Mouse (Mus musculus) forebrain, embryonic 14.5 days (tissue): ENCODE data around the gene Msx2. TPM values are rescaled to one million over a fixed set of nuclear protein-coding genes. Genes with fewer than 3 reads are reported as not detected.

Experiments
- ATAC-seq: fragments of 200-750 bp; cut with Nextera tagmentation; 2 replicates; pipeline ENCODE4 v1.8.0; 2017; ENCODE audit warnings: mild to moderate bottlenecking, moderate library complexity
- DNase-seq: peaks from one replicate; pipeline ENCODE4 v3.0.0-alpha.2; 2015; ENCODE audit warnings: low spot score
- H3K27ac ChIP-seq: fragments of 300-500 bp; sonication (generic); 2 replicates; pipeline ENCODE4 v1.5.1; 2014; ENCODE audit warnings: low read depth, mild to moderate bottlenecking, control low read depth, low read length, moderate library complexity
- H3K27me3 ChIP-seq: fragments of 300-500 bp; sonication (generic); replicated peaks from 2 replicates; pipeline ENCODE4 v1.6.1; 2014; ENCODE audit warnings: low read length, control low read depth, mixed read lengths; ENCODE audit not compliant: control insufficient read depth, insufficient read depth
- H3K36me3 ChIP-seq: fragments of 300-500 bp; sonication (generic); 2 replicates; pipeline ENCODE4 v1.6.1; 2014; ENCODE audit warnings: low read length, control low read depth; ENCODE audit not compliant: control insufficient read depth, insufficient read depth
- H3K4me1 ChIP-seq: fragments of 300-500 bp; sonication (generic); 2 replicates; pipeline ENCODE4 v1.6.1; 2014; ENCODE audit warnings: antibody characterized with exemption, low read length, control low read depth; ENCODE audit not compliant: control insufficient read depth, insufficient read depth
- H3K4me2 ChIP-seq: fragments of 300-500 bp; sonication (generic); 2 replicates; pipeline ENCODE4 v1.6.1; 2014; ENCODE audit warnings: mild to moderate bottlenecking, control low read depth, low read length
- H3K4me3 ChIP-seq: fragments of 300-500 bp; sonication (generic); 2 replicates; pipeline ENCODE4 v1.5.1; 2014; ENCODE audit warnings: low read depth, low read length, control low read depth
- H3K9ac ChIP-seq: fragments of 300-500 bp; sonication (generic); 2 replicates; pipeline ENCODE4 v1.6.1; 2014; ENCODE audit warnings: mild to moderate bottlenecking, low read length, control low read depth, moderate library complexity
- H3K9me3 ChIP-seq: fragments of 300-500 bp; sonication (generic); replicated peaks from 2 replicates; pipeline ENCODE4 v1.6.1; 2016; ENCODE audit warnings: low read length, control low read depth, mixed read lengths; ENCODE audit not compliant: control insufficient read depth
- WGBS: fragments of 180-500 bp; shearing (Covaris S2); extraction: QIAGEN DNeasy Blood & Tissue Kit; methylation state at CpG from one replicate; pipeline ENCODE4 v1.1.7; 2014; 5-methylcytosine and 5-hydroxymethylcytosine counted together
- polyA plus RNA-seq: library from polyadenylated mRNA; unstranded; fragments of >200 nt; fragmentation: Nextera tagmentation; extraction: Ambion mirVana; gene quantifications from 2 replicates; pipeline ENCODE4 v1.2.1, GENCODE M21; 2014

Msx2 gene
- polyA plus RNA-seq, 1 experiment from 2014 or later, result 0.44 TPM

DNA sequence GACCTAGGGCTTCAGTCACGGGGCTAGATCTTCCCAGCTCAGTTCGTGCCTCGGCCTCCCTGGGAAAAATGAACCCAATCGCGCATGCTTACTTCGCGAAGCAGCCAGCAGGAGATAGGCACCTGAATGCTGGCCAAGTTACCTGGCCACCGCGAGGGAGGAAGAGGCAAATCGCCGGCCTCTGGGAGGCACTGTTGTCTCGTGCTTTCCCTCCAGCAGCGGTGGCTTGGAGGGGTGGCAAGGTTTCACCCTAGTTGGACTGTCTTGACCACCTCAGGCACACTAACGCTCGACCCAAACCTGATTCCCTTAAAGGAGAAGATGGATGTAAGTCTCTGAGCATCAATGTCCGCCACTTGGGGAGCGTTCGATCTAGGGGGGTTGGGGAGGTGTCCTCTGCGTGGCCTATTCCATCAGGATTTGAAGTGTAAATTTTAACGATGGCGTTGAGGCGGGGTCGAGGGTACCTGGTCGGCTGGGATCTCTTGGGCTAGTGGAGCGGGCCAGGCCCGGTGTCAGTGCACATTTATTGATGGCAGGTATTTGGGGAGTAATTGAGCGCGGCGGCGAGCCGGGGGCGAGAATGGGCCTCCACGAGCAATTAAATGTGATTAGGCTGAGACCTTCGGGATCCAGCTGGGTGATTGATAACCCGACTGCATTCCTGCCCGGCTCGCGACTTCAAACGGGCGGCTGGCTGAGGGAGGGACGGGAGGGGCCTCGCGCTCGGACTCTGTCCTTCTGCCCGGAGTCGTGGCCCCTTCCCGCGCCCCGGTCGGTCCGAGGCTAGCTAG, 10.8 kb downstream of the Msx2 start:
- WGBS, result under 1% methylated on average over 51 of the region's 51 CpGs
- Histone ChIP-seq H3K4me1 (no peaks in the 10 kb centered on the region; the same call in 1 of the 2 replicates), H3K27me3 (peaks cover 93% of the 10 kb centered on the region), H3K4me3 (peak overlapping the region; percentile 8; the same call in 1 of the 2 replicates), H3K9me3 (no peaks in the 10 kb centered on the region), H3K27ac (no peak overlapping the region), H3K9ac (0 out of 2 replicates have a peak overlapping the region, but pooled peaks have one; percentile 13), H3K4me2 (peak overlapping the region; percentile 35), H3K36me3 (no peaks in the 10 kb centered on the region)
- no peak for ATAC-seq
- DNase-seq, result no peak

DNA sequence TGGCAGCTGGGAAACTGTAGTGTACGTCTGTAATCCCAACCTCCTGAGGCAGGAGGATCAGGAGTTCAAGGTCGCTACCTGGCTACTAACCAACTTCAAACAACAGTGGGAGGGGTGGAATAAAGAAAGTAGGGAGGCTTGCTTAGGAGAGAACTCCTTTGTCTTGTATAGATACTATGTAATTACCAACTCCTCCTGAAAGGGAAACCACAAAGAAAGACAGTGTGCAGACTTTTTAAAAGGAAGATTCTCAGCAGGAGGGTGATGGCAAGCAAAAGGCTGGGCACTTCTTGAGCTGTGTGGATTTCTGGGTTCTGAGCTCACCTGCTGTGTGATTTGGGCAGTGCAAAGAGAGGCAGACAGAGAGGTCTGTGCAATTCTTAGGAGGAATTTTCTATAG, 11.5 kb downstream of the Msx2 start:
- Histone ChIP-seq H3K9ac (no peak overlapping the region), H3K36me3 (no peaks in the 10 kb centered on the region), H3K27me3 (peaks cover 92% of the 10 kb centered on the region), H3K27ac (no peak overlapping the region), H3K4me3 (no peak overlapping the region), H3K4me2 (no peak overlapping the region), H3K4me1 (no peaks in the 10 kb centered on the region; the same call in 1 of the 2 replicates), H3K9me3 (no peaks in the 10 kb centered on the region)
- ATAC-seq (no peak), DNase-seq (no peak)
- 0% methylated on average over 2 of the region's 2 CpGs for WGBS

DNA sequence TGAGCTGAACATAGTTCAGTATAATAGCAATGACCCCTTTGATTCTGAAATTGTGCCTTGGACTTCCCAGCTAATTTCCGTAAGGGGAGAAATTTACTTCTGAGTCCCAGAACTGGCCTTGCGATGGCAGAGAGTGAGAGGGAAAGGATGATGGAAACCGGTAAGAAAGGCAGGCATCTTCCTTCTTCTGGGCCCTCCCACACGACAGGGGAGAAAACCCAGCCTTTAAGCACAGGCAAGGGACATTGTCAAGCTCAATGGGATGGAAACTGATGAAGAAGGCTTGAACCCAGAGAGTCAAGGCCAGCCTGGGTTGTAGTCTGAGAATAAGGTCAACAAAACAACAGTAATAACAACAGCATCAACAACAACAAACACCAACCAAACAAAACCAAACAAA, 14.1 kb downstream of the Msx2 start:
- no peaks in the 10 kb centered on the region for H3K9me3 ChIP-seq
- H3K4me3 ChIP-seq, result no peak overlapping the region
- DNase-seq (no peak), ATAC-seq (no peak)
- 52% methylated on average over 4 of the region's 4 CpGs for WGBS
- H3K27ac ChIP-seq, result no peak overlapping the region
- no peak overlapping the region for H3K9ac ChIP-seq
- no peak overlapping the region for H3K4me2 ChIP-seq
- peaks cover 81% of the 10 kb centered on the region for H3K27me3 ChIP-seq
- no peaks in the 10 kb centered on the region for H3K36me3 ChIP-seq
- peaks cover 5% of the 10 kb centered on the region; the same call in 1 of the 2 replicates for H3K4me1 ChIP-seq

DNA sequence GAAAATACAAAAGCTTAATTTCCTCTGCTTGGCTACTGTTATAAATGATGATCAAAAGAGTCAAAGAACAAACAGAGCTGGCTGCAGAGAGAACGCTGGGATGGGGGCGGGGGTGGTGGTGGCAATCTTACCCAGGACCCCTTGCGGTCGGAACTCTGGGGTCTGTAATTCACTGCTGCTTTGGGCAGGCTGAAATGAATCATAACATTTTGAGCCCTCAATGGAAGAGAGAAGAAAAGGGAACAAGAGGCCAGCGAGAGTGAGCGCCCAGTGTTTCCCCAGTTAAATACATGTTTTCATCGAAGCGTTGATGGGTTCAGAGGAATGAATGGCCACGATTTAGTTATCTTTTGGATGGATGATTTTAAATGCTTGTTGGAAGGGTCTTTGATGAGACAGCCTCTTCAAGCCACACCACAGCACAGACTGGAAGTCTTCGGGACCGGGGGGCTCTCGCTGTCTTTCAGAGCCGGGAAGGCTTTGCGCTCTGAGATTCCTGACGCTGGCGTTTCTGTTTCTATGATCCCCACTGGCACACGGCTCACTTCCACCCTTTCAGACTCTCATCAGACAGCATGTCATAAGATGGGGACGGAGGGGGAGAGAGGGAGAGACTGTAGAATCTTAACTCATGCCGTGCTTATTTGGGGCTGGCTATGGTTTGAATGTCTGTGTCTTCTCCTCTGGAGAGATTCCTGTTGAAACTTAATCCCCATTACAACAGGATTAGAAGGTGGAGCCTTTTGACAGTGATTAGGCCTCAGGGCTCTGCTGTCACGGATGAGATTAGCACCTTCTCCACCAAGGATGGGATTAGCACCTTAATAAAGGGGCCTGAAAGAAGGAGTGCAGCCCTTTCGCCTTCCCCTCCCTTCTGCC, 17.8 kb downstream of the Msx2 start:
- Histone ChIP-seq H3K4me3 (peak overlapping the region; percentile 13), H3K36me3 (no peaks in the 10 kb centered on the region), H3K4me2 (peak overlapping the region; percentile 58), H3K27me3 (peaks cover 65% of the 10 kb centered on the region), H3K9ac (peak overlapping the region; percentile 49), H3K27ac (no peak overlapping the region), H3K9me3 (no peaks in the 10 kb centered on the region), H3K4me1 (0 out of 2 replicates have a peak, but pooled peaks cover 5% of the 10 kb centered on the region)
- DNase-seq (peak; percentile 58), ATAC-seq (peak; percentile 62; the same call in 1 of the 2 replicates)
- WGBS, result under 1% methylated on average over 21 of the region's 21 CpGs

DNA sequence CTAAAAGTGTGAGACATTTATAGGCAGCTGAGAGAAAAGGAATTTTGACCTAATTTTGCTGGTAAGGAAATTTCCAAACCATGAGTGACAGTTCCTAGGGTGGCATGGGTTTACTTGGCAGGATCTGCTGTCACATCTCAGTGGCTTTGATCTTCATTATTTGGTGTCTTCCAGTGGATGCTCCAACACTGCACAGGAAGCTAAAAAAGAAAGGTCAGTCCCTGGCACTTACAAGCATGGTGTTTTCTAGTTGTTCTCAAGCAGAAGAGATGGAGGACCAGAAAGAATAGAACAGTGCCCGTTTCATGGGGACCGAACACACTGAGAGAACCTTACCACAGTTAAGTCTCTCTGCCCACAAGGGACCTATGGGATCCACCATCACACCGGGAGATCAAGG, 18.9 kb downstream of the Msx2 start:
- Histone ChIP-seq H3K4me1 (0 out of 2 replicates have a peak, but pooled peaks cover 5% of the 10 kb centered on the region), H3K27me3 (peaks cover 59% of the 10 kb centered on the region), H3K9me3 (no peaks in the 10 kb centered on the region), H3K36me3 (no peaks in the 10 kb centered on the region), H3K4me2 (no peak overlapping the region), H3K9ac (no peak overlapping the region), H3K27ac (no peak overlapping the region), H3K4me3 (no peak overlapping the region)
- ATAC-seq (no peak), DNase-seq (no peak)
- WGBS, result 82% methylated on average over 3 of the region's 3 CpGs

DNA sequence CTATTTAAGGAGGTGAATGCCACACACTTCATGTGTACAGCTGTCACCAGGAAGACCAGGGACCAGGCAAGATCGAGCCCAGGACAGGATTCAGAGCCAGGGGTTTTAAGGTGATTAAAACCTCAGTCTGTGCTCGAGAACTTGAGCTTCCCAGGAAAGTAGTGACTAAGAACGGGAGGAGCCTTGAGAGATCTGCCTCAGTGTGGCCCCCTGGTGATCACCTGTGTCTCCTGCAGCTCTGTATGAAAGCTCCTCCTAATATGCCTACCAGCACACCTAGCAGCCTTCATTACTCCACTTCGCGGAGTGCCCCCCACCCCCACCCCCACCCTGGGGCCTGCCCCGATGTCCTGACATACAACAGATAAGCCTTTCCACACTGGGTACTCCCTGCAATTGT, 25.3 kb downstream of the Msx2 start:
- H3K36me3 ChIP-seq, result no peaks in the 10 kb centered on the region
- ATAC-seq (no peak), DNase-seq (no peak)
- H3K4me3 ChIP-seq, result no peak overlapping the region
- H3K9ac ChIP-seq, result no peak overlapping the region
- H3K27ac ChIP-seq, result no peak overlapping the region
- no peaks in the 10 kb centered on the region for H3K9me3 ChIP-seq
- no peaks in the 10 kb centered on the region for H3K4me1 ChIP-seq
- 22% methylated on average over 6 of the region's 6 CpGs for WGBS
- H3K27me3 ChIP-seq, result peaks cover 15% of the 10 kb centered on the region
- no peak overlapping the region for H3K4me2 ChIP-seq

DNA sequence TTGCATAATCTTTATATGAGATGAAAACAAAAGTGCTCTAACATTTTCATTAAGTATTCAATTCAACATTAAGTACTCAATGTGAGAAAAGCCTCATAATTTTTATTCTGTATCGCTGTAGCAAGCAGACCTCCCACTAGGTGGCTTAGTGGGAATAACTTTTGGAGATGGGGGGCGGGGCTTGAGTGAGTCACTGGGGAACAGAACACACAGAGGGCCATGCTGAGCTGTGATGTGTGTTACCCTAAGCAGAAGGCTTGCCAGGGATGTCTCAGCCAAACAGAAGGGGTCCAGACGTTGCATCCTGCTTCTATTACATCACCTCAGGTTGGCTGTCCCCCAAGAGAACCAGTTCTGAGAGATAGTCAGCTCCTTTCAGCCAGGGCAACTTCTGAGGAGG, 29.3 kb downstream of the Msx2 start:
- 30% methylated on average over 3 of the region's 3 CpGs for WGBS
- ATAC-seq, result peak; percentile 77
- H3K4me1 ChIP-seq, result no peaks in the 10 kb centered on the region
- no peaks in the 10 kb centered on the region for H3K36me3 ChIP-seq
- peak; percentile 85 for DNase-seq
- H3K4me2 ChIP-seq, result no peak overlapping the region
- H3K9me3 ChIP-seq, result no peaks in the 10 kb centered on the region
- no peak overlapping the region for H3K4me3 ChIP-seq
- H3K27ac ChIP-seq, result no peak overlapping the region
- no peak overlapping the region for H3K9ac ChIP-seq
- no peaks in the 10 kb centered on the region for H3K27me3 ChIP-seq

DNA sequence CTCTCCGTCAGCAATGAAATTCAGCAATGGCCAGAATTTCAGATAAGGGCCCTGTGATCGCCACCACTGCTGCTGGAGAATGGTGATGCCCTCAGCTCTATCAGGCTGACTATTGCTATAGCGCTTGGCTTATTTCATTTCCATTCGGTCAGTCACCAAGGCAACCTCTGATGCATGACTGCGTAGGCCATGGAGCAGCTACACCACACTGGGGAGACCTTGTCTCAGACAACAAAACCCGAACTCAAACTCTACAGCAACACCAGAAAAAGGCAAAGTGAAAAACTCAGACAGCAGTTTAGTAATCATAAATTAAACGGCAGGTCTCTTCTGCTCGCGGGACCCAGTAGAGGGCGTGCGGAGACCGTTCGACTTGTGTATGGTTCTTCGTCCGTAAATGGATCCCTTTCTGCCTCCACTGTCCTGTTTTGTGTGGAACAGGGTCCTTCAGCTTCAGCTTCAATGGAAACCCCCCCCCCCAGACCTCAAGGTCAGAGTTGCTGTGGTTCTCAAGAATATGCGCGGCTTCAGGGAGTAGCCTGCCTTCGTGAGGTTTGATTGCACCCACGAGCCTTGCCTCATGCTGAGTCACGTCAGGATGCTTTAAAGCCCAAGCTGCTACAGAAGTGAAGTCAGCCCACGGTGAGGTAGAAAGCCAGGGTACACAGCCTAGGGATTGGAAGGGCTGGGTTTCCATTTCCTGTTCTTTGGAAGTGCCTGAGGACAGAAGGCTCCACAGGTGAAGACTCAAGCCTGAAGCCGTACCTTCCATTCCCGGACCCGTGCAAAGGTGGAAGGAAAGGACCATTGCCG, 30.5 kb downstream of the Msx2 start:
- Histone ChIP-seq H3K9me3 (no peaks in the 10 kb centered on the region), H3K9ac (no peak overlapping the region), H3K27me3 (no peaks in the 10 kb centered on the region), H3K4me3 (no peak overlapping the region), H3K4me1 (no peaks in the 10 kb centered on the region), H3K27ac (no peak overlapping the region), H3K36me3 (no peaks in the 10 kb centered on the region), H3K4me2 (peak overlapping the region; percentile 20; the same call in 1 of the 2 replicates)
- ATAC-seq (peak; percentile 50; the same call in 1 of the 2 replicates), DNase-seq (peak; percentile 72)
- 32% methylated on average over 25 of the region's 25 CpGs for WGBS
